Mouse (Mus musculus): Measurements from ENCODE around the gene Kcnj4. TPM values are rescaled to one million over a fixed set of nuclear protein-coding genes. Genes with fewer than 3 reads are reported as not detected.

Gene Kcnj4
- polyA plus RNA-seq, 1 experiment from 2014 or later, result not detected

GRCm38 (mm10) chr15:79438209-79438810 lies 66.7 kb downstream of the Kcnj4 start:
- no peaks in the 10 kb centered on the region for H3K27me3 ChIP-seq (ENCODE audit: insufficient read depth, low read length)
- H3K9ac ChIP-seq (replicated peaks), result no peak overlapping the region
- DNase-seq, result no peak
- no peaks in the 10 kb centered on the region for H3K9me3 ChIP-seq (ENCODE audit: low read length)
- H3K4me3 ChIP-seq (ENCODE audit: low read depth, low read length), result no peak overlapping the region
- H3K4me2 ChIP-seq (ENCODE audit: low read depth, low read length), result no peak overlapping the region
- 74% methylated on average over 6 of the region's 6 CpGs for WGBS (ENCODE audit: insufficient replicate concordance)
- H3K36me3 ChIP-seq (replicated peaks; ENCODE audit: insufficient read depth, low read length), result peaks cover 4% of the 10 kb centered on the region; the same call in 1 of the 2 replicates
- peaks cover 31% of the 10 kb centered on the region for H3K4me1 ChIP-seq (ENCODE audit: insufficient read depth)
- TF ChIP-seq EP300 (IDR thresholded peaks at IDR 0.05; ENCODE audit: low read depth) (no peak), CTCF (IDR thresholded peaks at IDR 0.05; ENCODE audit: low read depth) (no peak)
- H3K27ac ChIP-seq (ENCODE audit: low read depth), result peak overlapping the region; percentile 6; the same call in 1 of the 2 replicates
- no peak for ATAC-seq

GRCm38 (mm10) chr15:79437541-79438208 lies 67.4 kb downstream of the Kcnj4 start:
- TF ChIP-seq CTCF (IDR thresholded peaks at IDR 0.05; ENCODE audit: low read depth), result no peak
- no peak for TF ChIP-seq EP300 (IDR thresholded peaks at IDR 0.05; ENCODE audit: low read depth)
- Histone ChIP-seq H3K27me3 (ENCODE audit: insufficient read depth, low read length) (no peaks in the 10 kb centered on the region), H3K4me1 (ENCODE audit: insufficient read depth) (peaks cover 33% of the 10 kb centered on the region), H3K9ac (replicated peaks) (no peak overlapping the region), H3K4me2 (ENCODE audit: low read depth, low read length) (no peak overlapping the region), H3K4me3 (ENCODE audit: low read depth, low read length) (no peak overlapping the region), H3K27ac (ENCODE audit: low read depth) (no peak overlapping the region), H3K36me3 (replicated peaks; ENCODE audit: insufficient read depth, low read length) (peaks cover 4% of the 10 kb centered on the region; the same call in 1 of the 2 replicates), H3K9me3 (ENCODE audit: low read length) (no peaks in the 10 kb centered on the region)
- 70% methylated on average over 12 of the region's 12 CpGs for WGBS (ENCODE audit: insufficient replicate concordance)
- DNase-seq, result no peak
- no peak for ATAC-seq

GRCm38 (mm10) chr15:79436481-79436921 lies 68.5 kb downstream of the Kcnj4 start:
- Histone ChIP-seq H3K4me1 (ENCODE audit: insufficient read depth) (peaks cover 37% of the 10 kb centered on the region), H3K4me2 (ENCODE audit: low read depth, low read length) (no peak overlapping the region), H3K4me3 (ENCODE audit: low read depth, low read length) (no peak overlapping the region), H3K36me3 (replicated peaks; ENCODE audit: insufficient read depth, low read length) (peaks cover 4% of the 10 kb centered on the region; the same call in 1 of the 2 replicates), H3K9me3 (ENCODE audit: low read length) (no peaks in the 10 kb centered on the region), H3K27ac (ENCODE audit: low read depth) (no peak overlapping the region), H3K27me3 (ENCODE audit: insufficient read depth, low read length) (no peaks in the 10 kb centered on the region), H3K9ac (replicated peaks) (0 out of 2 replicates have a peak overlapping the region, but pooled peaks have one; percentile 16)
- 55% methylated on average over 7 of the region's 7 CpGs for WGBS (ENCODE audit: insufficient replicate concordance)
- DNase-seq (no peak), ATAC-seq (no peak)
- TF ChIP-seq CTCF (IDR thresholded peaks at IDR 0.05; ENCODE audit: low read depth), result no peak
- no peak for TF ChIP-seq EP300 (IDR thresholded peaks at IDR 0.05; ENCODE audit: low read depth)

GRCm38 (mm10) chr15:79435191-79435671 lies 69.8 kb downstream of the Kcnj4 start:
- TF ChIP-seq CTCF (IDR thresholded peaks at IDR 0.05; ENCODE audit: low read depth) (no peak), EP300 (IDR thresholded peaks at IDR 0.05; ENCODE audit: low read depth) (no peak)
- Histone ChIP-seq H3K4me1 (ENCODE audit: insufficient read depth) (peaks cover 31% of the 10 kb centered on the region), H3K9me3 (ENCODE audit: low read length) (no peaks in the 10 kb centered on the region), H3K4me2 (ENCODE audit: low read depth, low read length) (no peak overlapping the region), H3K36me3 (replicated peaks; ENCODE audit: insufficient read depth, low read length) (peaks cover 4% of the 10 kb centered on the region; the same call in 1 of the 2 replicates), H3K27ac (ENCODE audit: low read depth) (peak overlapping the region; percentile 29; the same call in 1 of the 2 replicates), H3K9ac (replicated peaks) (0 out of 2 replicates have a peak overlapping the region, but pooled peaks have one; percentile 26), H3K27me3 (ENCODE audit: insufficient read depth, low read length) (no peaks in the 10 kb centered on the region), H3K4me3 (ENCODE audit: low read depth, low read length) (no peak overlapping the region)
- 20% methylated on average over 7 of the region's 7 CpGs for WGBS (ENCODE audit: insufficient replicate concordance)
- no peak for DNase-seq
- peak; percentile 62 for ATAC-seq

Small RNA genes lying within 50 kb of the gene (microRNA-seq; reads per million reads assigned to microRNA genes)
- not detected for gene Gm44302

Other genes with a start within 250 kb of the Kcnj4 start
- 1.2 and 2.1 TPM in 2 replicates for gene Baiap2l2, start 219.7 kb downstream of the Kcnj4 start, polyA plus RNA-seq (2015; fragmentation: Nextera tagmentation; extraction: Ambion mirVana)
- 18.5 and 18.8 TPM in 2 replicates for gene Pla2g6, start 176.9 kb downstream of the Kcnj4 start, polyA plus RNA-seq (2015; fragmentation: Nextera tagmentation; extraction: Ambion mirVana)
- 0.94 and 1.1 TPM in 2 replicates for gene Maff, start 158.6 kb downstream of the Kcnj4 start, polyA plus RNA-seq (2015; fragmentation: Nextera tagmentation; extraction: Ambion mirVana)
- gene Tmem184b, start 101.7 kb downstream of the Kcnj4 start, polyA plus RNA-seq (2015; fragmentation: Nextera tagmentation; extraction: Ambion mirVana), result 6.6 and 8.4 TPM in 2 replicates
- 7.5 and 8.9 TPM in 2 replicates for gene Csnk1e, start 49.7 kb downstream of the Kcnj4 start, polyA plus RNA-seq (2015; fragmentation: Nextera tagmentation; extraction: Ambion mirVana)
- 3.4 and 3.5 TPM in 2 replicates for gene Kdelr3, start 11.2 kb upstream of the Kcnj4 start, polyA plus RNA-seq (2015; fragmentation: Nextera tagmentation; extraction: Ambion mirVana)
- gene Ddx17, start 41.5 kb upstream of the Kcnj4 start, polyA plus RNA-seq (2015; fragmentation: Nextera tagmentation; extraction: Ambion mirVana), result 9.3 and 9.7 TPM in 2 replicates
- gene Dmc1, start 99.9 kb upstream of the Kcnj4 start, polyA plus RNA-seq (2015; fragmentation: Nextera tagmentation; extraction: Ambion mirVana), result 0.15 and 0.25 TPM in 2 replicates
- gene Fam227a, start 153.7 kb upstream of the Kcnj4 start, polyA plus RNA-seq (2015; fragmentation: Nextera tagmentation; extraction: Ambion mirVana), result 0.13 and 0.18 TPM in 2 replicates
- gene Cby1, start 154.0 kb upstream of the Kcnj4 start, polyA plus RNA-seq (2015; fragmentation: Nextera tagmentation; extraction: Ambion mirVana), result 8.5 and 8.8 TPM in 2 replicates
- 123 and 126 TPM in 2 replicates for gene Tomm22, start 165.6 kb upstream of the Kcnj4 start, polyA plus RNA-seq (2015; fragmentation: Nextera tagmentation; extraction: Ambion mirVana)
- 13.3 and 13.9 TPM in 2 replicates for gene Josd1, start 182.7 kb upstream of the Kcnj4 start, polyA plus RNA-seq (2015; fragmentation: Nextera tagmentation; extraction: Ambion mirVana)
- gene Gtpbp1, start 185.6 kb upstream of the Kcnj4 start, polyA plus RNA-seq (2015; fragmentation: Nextera tagmentation; extraction: Ambion mirVana), result 14.8 and 16.8 TPM in 2 replicates
- 3.3 and 4.2 TPM in 2 replicates for gene Sun2, start 237.3 kb upstream of the Kcnj4 start, polyA plus RNA-seq (2015; fragmentation: Nextera tagmentation; extraction: Ambion mirVana)